Mouse (Mus musculus) megakaryocyte, embryonic 14.5 days (primary cell): ENCODE results near the gene Zbtb9.

Experiments
- FLI1 ChIP-seq: IDR thresholded peaks from 2 replicates; pipeline ENCODE4 v1.6.1; 2012; ENCODE audit warnings: low read length, inconsistent platforms, mixed read lengths
- GATA1 ChIP-seq: IDR thresholded peaks from 3 replicates; pipeline ENCODE4 v1.6.1; 2012; ENCODE audit warnings: mixed read lengths, low read length, inconsistent platforms, borderline replicate concordance

DNA sequence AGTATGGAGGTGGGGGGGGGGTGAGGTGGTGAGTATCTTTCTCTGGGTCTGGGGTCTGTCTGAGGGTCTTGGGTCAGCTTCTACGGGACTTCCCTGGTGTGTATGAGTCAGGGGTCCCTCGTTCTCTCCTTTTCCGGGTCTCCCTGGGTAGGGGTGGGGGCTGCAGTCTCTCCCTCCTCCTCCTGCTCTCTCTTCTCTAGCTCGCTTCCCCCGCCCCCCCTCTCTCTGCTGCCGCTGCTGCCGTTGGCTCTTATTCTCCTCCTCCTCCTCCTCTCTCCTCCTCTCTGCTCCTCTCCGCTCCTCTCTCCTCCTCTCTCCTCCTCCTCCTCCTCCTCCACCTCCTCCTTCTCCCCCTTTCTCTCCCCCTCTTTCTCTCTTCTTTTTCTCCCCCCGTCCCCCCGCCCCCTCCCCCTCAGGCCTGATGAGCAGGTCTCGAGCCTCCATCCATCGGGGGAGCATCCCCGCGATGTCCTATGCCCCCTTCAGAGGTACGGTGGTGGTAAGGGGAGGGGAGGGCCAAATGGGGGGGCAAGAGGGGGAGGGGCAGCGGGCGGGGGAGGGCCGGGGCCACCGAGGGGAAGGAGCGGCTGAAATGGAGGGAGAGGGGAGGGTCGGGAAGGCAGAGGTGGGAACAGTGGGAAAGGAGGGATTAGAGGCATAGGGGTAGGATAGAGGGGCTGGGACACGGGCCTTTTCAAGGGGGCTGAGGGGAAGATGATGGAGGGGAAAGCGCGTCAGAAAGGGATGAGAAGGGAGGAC, 31.8 kb upstream of the Zbtb9 start, which contains the start of gene Syngap1:
- TF ChIP-seq GATA1: no peak
- no peak for TF ChIP-seq FLI1
